Mouse (Mus musculus) adrenal gland, postnatal 0 days (tissue): ENCODE results near the gene BC061237. TPM values are rescaled to one million over a fixed set of nuclear protein-coding genes. Genes with fewer than 3 reads are reported as not detected.

ENCODE experiments used
- polyA plus RNA-seq: library from polyadenylated mRNA; unstranded; fragments of >200 nt; fragmentation: Nextera tagmentation; extraction: Ambion mirVana; gene quantifications from 2 replicates; pipeline ENCODE4 v1.2.1, GENCODE M21; 2015

Gene BC061237
- not detected in 2 replicates for polyA plus RNA-seq

DNA sequence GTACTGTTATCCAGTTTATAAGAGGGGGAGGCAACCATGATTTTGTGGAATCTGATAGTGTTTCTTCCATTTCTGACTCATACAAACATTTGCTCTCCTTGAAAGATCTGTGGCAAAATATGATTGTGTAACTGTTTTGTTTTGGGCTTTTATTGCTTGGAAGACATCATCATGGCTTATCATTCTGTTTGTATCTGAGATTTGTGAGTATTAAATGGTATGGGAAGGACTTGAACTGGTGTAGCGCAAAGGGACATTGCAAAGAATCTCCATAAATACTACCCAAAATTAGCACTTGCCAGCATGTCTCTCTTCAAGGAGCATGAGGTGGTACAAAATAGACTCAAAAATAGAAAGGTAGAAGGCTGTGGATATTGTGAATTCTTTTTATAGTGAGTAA is at the start of gene BC061237:
Gene BC061237 (plus strand): TSS at position 301 of the 400 bp plus-strand sequence.

GRCm38 (mm10) chr14:44517976-44518375 is 25.7 kb downstream of the BC061237 start, which contains the start of gene Gm17093:
TSS of gene Gm17093 (plus strand) at chr14:44518276.

Other genes starting within 250 kb of the BC061237 start
- not detected in 2 replicates for gene Gm8220, start 206.9 kb upstream of the BC061237 start, polyA plus RNA-seq
- not detected in 2 replicates for gene Gm5930, start 153.9 kb upstream of the BC061237 start, polyA plus RNA-seq
- gene Gm8229, start 127.1 kb upstream of the BC061237 start, polyA plus RNA-seq, result not detected in 2 replicates
- gene Gm3371, start 81.8 kb upstream of the BC061237 start, polyA plus RNA-seq, result not detected in 2 replicates
- gene Gm8232, start 58.8 kb upstream of the BC061237 start, polyA plus RNA-seq, result not detected in 2 replicates
- gene Gm17093, start 25.8 kb downstream of the BC061237 start, polyA plus RNA-seq, result not detected in 2 replicates
- gene Gm8247, start 90.7 kb downstream of the BC061237 start, polyA plus RNA-seq, result not detected in 2 replicates
- gene Gm5624, start 135.5 kb downstream of the BC061237 start, polyA plus RNA-seq, result not detected in 2 replicates
- gene Gm8257, start 214.0 kb downstream of the BC061237 start, polyA plus RNA-seq, result not detected in 2 replicates